Mouse (Mus musculus): ENCODE measurements around the gene Bpi. TPM values are rescaled to one million over a fixed set of nuclear protein-coding genes. Genes with fewer than 3 reads are reported as not detected.

The Bpi gene
- polyA plus RNA-seq (2017; shearing (Covaris generic)): not detected

- no peak for ATAC-seq
Observed at GRCm38 (mm10) chr2:158258005-158258418, at the start of gene Bpi. TSS of gene Bpi (plus strand) at chr2:158258094.

DNA sequence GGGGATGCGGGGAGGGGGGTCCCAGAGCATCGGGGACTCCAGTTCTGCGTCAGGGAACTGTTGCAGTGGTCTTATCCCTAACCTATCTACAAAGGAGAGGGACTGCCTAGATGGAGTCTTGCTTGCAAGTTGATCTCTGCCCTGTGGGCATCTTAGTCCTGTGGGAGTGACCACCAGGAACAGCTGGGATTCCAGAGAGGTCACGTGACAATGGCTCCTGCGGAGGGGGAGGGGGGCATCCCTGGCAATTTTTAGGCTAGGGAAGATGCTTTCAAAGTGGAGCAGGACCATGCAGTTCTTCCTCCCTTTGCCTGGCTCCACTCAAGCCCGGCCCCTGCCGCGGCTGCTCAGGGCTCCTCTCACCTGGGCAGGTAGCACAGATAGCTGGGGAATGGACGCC, 48.1 kb upstream of the Bpi start:
- no peak for ATAC-seq

DNA sequence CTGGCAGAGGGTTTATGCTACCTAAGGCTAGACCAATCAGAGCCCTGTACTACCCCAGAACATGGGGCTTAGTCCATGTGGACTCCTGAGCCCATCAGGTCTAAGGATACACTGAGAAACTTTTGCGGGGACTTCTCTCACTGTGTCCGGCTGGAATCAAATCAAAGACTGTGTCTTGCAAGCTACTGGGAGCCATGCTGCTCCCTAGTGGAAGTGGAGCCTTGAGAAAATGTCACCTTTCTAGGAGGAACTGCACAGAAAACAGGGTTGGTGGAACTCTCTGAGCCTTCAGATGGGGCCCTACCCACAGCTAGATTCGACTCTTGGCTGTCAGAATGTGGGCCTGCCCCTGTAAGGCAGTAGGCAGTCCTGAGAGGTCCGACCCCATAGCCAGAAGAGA, 47.4 kb upstream of the Bpi start:
- no peak for ATAC-seq

DNA sequence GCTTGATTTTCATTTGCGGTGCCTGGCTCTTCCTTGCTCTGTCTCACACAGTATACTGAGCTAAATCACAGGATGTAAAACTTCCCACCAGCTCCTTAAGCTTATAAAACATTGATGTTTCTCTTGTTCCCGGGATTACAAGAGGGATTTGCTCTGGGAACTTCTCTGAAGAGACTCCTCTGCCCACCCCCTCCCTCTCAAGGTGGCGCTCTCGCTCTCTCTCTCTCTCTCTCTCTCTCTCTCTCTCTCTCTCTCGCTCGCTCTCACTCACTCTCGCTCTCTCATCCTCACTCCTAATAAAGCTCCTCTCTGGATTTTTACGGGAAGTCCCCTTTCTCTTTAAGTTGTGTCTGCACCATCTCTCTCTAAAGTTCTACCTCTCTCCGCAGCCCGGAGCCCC, 46.9 kb upstream of the Bpi start:
- ATAC-seq: no peak

DNA sequence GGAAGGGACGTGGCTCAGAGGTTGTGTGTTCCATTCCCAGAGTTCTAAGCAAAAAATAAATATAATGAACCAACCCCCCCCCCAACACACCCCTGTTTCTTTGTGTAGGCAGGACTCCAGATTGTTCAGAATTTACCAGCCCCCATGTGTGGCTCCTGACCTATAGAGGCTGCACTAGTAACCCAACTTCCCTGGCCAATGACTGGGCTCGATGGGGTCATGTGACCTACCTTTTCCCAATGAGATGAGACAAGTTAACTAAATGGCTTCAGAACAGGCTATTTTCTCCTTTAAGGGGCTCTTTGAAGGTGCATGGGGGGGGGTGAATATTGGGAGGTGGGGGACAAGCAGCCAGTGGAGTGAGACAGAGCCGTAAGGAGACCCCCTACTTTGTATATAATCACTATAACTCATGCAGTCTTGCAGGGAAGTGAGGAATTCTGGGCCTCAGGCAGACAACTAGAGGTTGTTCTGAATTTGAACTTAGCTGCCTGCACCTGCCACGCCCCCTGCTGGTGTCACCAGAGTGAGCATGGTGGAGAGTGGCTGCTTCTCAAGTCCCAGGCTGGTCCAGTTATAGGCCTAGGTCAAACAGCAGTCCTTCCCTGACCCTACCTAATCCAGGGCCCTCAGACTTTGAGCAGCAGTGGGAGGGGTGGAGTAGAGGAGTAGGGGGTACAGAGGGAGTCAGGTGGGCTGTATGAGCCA, 46.0 kb upstream of the Bpi start:
- ATAC-seq: no peak

- no peak for ATAC-seq
Observed at GRCm38 (mm10) chr2:158215283-158216117, 42.4 kb upstream of the Bpi start.

DNA sequence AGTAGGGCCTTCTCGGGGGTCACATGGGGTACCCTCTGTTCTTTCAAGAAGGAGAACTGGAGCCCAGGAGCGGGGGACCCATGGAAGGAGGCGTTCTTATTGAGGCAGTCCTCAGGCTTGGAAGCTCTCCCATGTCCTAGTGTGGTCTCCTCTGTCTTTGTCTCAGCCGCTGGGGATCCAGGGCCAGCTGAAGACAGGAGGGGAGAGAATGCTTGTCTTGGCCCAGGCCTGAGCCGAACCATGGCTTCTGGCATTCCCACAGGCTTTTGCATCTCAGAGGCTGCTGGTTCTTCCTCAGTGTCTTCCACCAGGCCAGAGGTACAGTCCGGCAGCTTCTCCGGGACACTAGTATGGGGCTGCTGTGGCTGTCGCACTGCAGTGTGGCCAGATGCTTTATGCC, 41.4 kb upstream of the Bpi start:
- ATAC-seq: no peak

GRCm38 (mm10) chr2:158219562-158219961, 38.3 kb upstream of the Bpi start:
- ATAC-seq: no peak

DNA sequence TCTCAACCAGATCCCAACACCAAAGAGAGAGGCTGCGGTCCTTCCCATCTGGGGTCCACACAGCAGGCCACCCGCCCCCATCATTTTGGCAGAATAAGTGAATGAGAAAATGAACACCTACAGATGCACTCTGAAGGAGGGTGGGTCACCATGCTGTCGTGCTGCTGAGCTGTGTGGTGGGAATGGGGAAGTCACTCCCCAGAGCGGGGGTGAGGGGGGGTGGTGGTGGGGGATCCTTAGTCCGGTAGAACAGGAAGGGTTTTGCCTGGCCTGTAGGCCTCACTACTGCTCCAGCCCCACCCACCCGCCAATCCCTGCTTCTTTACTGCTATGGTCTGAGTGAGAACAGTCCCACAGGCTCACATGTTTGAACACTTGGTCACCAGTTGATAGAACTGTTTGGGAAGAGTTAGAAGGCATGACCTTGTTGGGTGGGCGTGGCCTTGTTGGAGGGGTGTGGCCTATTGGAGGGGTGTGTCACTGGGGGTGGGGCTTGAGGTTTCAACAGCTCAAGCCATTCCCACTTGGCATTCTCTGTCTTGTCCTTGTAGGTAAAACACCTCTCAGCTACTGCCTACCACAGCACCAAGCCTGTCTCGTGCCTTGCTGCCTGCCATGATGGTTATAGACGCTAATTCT, 36.3 kb upstream of the Bpi start:
- no peak for ATAC-seq

GRCm38 (mm10) chr2:158222664-158223063, 35.2 kb upstream of the Bpi start:
- no peak for ATAC-seq

GRCm38 (mm10) chr2:158223497-158223896, 34.4 kb upstream of the Bpi start:
- ATAC-seq: no peak

DNA sequence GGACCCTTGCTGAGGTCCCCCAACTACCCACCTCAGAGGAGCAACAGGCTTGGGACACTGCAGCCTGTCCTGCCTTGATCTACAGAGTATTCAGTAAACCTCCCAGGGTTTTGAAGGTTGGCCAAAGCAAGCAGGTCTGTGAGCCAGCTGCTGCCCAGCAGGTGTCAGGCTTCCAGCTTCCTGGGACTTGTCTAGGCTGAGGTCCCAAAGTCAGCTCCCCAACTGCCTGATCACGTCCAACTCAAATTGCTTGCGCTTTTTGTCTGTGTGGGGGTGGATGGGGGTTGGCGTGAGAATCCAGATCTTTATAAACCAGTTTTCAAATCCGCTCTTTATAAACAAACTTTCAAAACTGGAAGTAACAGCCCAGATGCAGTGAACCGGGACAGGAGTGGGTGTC, 32.6 kb upstream of the Bpi start:
- no peak for ATAC-seq

- no peak for ATAC-seq
Observed at GRCm38 (mm10) chr2:158228670-158229502, 29.0 kb upstream of the Bpi start, which contains the start of gene D630003M21Rik. TSS of gene D630003M21Rik (minus strand) at chr2:158229222.

DNA sequence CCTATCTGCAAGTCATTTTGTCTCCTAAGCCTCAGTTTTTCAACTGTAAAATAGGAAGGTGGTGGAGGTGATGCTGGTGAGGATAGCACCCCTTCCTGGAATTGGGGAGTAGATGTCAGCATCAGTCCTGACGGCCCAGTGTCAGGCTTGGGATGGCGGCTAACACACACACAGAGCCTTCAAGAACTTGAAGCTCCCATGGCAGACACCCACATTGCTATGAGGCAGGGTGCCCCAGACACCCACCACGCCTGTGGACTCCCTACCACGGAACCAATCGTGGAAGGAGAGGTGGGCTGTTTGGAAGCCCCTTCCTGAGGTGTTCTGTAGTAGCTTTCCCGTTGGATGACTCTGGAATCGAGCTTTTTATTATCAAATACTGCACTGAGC, 28.4 kb upstream of the Bpi start:
- ATAC-seq: no peak

- no peak for ATAC-seq
Observed at GRCm38 (mm10) chr2:158230617-158231016, 27.3 kb upstream of the Bpi start.

DNA sequence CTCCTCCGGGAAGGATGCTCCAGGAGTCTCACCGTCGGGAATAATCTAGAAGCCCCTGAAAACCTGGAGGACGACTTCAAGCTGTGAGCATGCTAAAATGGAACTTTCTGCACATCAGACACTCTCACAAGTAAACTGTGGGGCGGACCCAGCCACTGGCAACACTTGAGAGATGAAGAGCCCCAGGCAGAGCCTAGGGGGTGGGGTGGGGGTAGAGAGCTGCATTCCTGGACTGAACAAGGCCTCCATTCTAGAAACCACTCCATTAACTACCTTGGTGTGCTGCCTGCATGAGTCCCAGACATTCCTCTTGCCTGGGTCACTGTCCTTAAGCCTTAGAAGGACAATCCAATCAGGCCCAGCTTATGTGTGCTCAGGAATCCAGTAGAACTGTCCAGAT, 26.8 kb upstream of the Bpi start:
- no peak for ATAC-seq

DNA sequence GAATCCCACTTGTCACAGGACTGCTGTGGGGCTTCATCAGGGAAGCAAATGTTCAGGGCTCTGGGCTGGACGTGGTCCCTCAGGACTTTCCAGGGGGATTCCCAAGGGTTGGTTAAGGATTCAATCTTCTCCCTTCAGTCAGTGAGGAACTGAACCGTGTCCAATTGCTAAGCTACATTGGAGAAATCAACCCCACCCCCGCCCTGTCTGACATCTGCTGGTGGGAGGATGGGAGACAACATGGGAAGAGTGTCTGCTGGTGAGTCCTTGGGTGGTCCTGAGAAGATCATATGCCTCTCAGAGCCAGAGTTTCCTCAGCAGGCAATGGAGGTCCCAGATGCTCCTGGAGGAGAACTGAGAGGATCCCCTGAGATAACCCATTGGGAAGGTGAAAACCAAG, 25.5 kb upstream of the Bpi start:
- no peak for ATAC-seq

DNA sequence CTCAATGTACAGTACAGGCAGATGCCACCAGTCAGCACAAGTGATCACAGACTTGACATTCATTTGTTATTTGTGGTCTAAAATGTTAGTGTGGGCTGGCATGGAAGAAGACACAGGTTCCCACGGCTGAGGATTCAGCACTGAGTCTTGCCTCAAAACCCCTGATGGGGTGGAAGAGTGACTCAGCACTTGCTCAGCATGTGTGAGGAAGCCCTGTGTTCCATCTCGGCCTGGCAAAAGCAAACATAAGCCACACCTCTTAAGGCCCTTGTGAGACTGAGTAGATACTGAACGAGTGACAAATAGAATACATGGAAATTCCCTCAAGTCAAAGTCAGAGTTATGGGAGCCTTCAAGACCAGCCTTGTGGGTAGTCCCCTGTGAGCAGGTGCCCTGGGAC, 24.8 kb upstream of the Bpi start:
- no peak for ATAC-seq

GRCm38 (mm10) chr2:158236698-158237097, 21.2 kb upstream of the Bpi start:
- ATAC-seq: no peak

DNA sequence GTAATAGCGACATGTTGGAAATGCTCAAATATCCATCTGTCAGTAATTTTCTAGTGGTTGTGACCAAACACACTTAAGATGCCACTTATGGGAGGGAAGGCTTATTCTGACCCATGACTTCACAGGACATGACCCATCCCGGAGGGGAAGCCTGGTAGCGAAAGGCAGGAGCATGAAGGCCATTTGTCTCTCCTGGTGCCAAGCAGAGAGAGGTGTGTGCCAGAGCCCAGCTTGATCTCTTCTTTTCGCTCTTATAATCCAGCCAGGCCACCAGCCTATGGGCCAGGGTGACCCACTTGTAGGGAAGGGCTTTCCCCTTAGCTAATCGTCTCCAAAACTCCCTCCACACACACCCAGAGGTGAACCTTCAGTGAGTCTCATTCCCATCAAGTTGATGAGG, 19.8 kb upstream of the Bpi start:
- no peak for ATAC-seq

DNA sequence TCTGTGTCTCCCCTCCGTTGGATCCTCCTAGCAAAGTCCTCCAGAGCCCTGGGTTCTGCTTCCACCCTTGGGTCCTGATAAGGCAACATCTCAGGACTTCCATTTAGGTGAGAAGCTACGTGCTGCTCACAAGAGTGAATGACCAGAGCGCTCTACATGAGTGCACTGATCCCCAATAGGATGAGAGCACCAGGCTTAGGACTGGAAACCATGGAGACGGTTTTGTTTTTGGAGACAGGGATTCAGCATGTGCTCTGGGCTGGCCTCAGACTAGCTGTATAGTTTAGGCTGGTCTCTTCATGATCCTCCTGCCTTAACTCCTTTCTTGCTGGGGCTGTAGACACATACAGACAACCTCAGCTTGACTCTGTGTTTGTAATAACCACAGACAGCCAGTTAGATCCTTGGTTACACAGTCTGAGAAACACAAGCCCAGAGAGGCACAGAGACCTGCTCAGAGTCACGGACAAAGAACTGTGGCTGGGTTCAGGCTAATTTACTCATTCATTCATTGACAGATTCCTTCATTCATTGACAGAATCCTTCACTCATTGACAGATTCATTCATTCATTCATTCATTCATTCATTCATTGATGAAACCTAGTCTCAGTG, 16.7 kb upstream of the Bpi start:
- no peak for ATAC-seq

GRCm38 (mm10) chr2:158242170-158242896, 15.6 kb upstream of the Bpi start:
- ATAC-seq: no peak
